Mouse (Mus musculus) cerebellum, postnatal 14 days (tissue): ENCODE data around the gene Sash1.

Experiments
- DNase-seq, 2 experiments: peaks; one replicate each; pipeline ENCODE4 v3.0.0; 2021; ENCODE audit warnings: mixed read lengths in 2 of 2

The Sash1 gene

DNA sequence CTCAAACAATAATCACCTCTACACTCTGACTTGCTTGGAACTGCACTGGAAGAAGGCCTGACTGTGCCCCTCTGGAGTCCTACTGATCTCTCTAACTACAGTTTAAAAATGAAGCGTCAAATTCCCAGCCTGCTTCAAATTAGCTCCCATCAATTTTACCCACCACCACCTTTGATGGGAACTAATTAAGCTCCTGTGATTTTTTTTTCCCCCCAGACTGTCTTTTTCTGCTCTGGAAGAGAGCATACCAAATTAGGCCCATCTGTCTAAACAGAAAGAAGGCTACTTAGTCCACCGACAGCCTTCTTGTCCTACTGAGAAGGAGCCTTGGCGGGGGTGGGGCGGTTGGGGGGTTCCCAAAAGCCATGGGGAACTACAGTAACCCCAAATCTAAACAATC is 37.9 kb downstream of the Sash1 start:
- peak in 1 of 2 experiments; percentile 16 for DNase-seq

- DNase-seq, result peak; percentile 49 to 51
These were observed 39.6 kb downstream of the Sash1 start for GRCm38 (mm10) chr10:8846258-8846657.

DNA sequence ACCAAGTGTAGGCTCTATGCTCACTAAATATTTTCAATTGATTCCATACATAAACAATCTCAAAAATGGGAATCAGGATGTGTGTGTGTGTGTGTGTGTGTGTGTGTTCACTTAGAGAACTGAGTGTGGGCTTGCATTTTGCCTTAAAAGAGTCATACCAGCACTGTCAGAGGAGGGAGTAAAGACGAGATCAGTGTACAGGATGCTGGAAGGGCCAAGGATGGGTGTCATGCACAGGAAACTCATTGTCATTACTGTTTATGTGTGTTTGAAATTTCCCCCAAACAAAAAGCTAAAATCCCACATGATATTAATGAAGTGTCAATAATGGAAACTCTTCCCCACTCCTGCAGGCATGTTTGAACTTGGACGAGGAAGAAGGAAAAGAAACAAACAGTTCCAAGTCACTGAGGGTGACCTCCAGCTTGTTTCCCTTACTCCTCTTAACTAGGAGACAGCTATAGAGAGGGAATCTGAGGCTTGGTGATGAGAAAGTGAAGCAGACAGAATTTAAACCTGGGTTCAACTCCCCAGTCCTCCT is 40.6 kb downstream of the Sash1 start:
- DNase-seq, result no peak

- no peak for DNase-seq
These were observed 45.9 kb downstream of the Sash1 start for GRCm38 (mm10) chr10:8839956-8840355.

DNA sequence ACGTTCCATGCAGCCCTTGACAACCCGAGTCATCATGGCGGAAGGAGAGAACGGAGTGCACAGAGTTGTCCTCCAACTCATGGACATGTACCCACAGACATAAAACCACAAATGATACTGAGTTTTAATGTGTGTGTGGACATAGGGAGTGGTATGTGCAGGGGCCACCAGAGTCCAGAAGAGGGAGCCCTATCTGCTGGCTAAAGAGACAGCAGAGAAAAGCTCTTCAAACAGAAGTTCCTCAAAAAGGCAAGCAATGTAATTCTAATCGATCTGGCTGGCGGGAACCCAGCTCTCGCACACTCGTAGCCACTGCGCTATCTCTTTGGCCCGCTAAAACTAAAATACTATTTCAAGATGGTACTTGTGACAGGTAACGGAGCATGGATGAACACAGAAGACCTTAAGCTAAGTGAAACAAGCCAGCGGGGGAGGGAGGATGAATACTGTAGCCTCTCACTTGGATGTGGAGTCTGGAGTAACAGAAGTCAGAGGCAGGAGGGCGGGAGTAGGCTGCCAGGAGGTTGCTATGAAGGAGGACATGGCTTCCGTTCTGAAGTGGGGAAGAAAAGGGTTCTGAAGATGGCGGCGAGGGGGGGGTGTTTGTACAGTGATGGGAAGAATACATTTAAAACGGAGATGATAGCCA is 51.9 kb downstream of the Sash1 start:
- peak; percentile 19 to 30 for DNase-seq

DNA sequence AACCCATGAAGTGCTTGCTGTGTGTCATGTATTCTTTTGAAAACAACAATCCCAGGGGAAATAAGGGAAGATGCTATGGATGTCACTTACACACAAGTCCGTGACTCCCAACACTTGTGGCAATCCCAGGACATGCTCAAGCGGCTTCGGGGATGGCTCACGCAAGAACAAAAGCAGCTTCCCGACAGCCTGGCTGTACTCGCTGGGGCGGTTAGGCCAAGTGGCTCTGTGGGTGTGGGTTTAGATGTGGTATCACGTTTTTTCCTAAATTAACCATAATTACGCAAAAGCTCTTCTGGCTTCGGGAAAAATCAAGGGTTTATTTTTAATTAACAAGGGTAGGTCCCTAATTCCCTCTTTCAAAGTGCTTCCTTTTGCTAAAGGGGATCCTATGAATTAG is 59.6 kb downstream of the Sash1 start:
- DNase-seq, result no peak

DNA sequence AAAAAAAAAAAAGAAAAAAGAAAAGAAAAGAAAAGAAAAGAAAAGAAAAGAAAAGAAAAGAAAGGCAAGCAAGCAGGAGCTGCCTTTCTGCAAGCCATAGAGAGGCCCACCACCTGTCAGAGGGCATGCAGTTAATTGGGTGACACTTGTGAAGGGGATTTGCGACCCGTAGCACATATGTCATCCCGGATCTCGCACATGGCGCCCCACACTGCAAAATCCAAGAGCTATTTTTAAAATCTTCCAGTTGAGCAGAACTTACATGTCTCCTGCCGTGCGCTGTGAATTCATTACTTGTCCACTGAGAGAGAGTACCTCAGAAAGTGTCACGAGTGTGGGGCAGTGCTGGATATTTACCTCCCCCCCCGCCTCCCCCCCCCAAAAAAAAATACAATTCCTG is 60.0 kb downstream of the Sash1 start:
- peak; percentile 35 to 49 for DNase-seq

DNA sequence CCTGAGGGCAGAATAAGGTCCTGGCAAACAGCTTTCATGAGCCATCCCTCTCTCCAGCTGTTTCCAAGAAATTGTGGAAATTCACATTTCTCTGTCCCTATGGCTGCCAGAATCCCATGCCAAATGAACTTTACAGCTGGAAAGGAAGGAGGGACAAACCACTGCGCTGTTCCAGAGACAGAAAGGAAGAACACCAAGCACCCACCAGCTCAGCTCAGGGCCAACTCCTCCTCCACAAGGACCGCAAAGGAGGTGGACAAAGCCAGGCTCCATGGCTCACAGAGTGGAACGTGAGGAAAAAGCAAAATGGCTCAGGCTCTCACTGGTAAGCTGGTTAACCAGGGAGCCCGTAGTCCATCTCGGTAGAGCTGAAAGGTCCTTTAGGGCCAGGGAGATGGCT is 67.8 kb downstream of the Sash1 start:
- no peak for DNase-seq

DNA sequence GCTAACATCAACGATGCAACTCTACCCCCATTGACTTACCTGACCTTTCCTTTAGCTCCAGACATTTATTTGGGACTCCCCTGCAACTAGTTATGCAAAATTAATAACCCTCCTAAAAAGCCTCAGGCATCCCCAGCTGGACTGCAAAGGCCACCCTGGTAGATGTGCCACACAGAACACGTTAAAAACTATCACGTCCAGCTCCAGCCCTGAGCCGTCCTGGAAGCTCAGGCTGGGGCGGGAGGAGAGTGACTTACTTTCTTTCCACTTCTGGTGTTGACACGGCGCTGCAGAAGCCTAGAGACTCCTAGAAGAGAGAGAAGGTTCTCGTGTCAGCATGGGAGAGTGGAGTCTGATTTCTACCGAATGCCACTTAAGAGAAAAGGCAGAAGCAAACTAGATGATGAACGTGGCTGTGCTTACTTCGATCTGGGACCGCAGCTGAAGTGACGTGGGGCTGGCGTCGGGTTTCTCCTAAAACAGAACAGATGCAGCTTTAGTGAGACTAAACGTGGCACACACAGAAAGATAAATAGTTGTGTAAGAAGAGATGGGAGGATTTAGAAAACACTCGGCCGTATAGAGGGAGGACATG is 71.8 kb downstream of the Sash1 start:
- no peak for DNase-seq

GRCm38 (mm10) chr10:8813259-8813658 is 72.6 kb downstream of the Sash1 start:
- peak in 1 of 2 experiments; percentile 35 for DNase-seq

DNA sequence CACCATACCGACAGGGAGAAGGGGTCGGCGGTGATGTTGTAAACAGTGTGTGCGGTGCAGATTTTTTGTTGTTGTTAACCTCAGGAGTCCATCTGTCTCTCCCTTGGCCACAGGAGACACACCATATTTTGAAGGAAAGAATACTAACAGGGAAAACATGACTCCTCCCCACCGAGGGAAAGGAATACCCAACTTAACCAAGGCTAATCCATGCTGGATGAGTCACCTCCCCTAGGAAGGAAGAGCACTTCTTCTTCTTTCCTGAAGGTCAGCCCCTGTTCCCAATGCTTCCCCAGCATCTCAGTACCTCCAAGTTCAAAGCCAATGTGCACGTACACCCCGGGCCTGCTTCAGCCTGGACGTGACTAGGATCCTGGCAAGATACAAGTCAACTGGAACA is 73.1 kb downstream of the Sash1 start:
- DNase-seq, result no peak

- no peak for DNase-seq
These were observed 74.4 kb downstream of the Sash1 start for GRCm38 (mm10) chr10:8811261-8812039.

- no peak for DNase-seq
These were observed 75.4 kb downstream of the Sash1 start for GRCm38 (mm10) chr10:8810496-8810895.

DNA sequence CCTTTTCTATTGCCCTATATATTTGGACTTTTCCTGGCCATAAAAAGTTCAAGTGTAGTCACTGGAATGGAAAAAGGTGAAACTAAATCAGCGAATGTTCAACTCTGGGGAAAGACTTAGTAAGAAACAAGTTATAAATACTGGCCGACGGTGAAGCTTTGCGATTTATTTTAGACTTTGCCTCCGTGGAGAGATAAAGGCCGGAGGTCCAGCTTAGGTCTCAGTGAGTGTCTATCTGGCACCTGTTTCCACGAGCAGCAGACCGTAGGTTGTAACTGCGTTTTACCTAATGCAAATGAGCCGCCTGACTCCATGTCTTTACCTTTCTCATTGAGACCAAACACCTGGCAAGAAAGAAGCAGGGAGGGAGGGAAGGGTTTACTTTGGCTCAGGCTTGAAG is 77.5 kb downstream of the Sash1 start:
- no peak for DNase-seq

- peak; percentile 68 to 78 for DNase-seq
These were observed 78.3 kb downstream of the Sash1 start for GRCm38 (mm10) chr10:8807581-8807980.

GRCm38 (mm10) chr10:8805402-8805801 is 80.5 kb downstream of the Sash1 start:
- no peak for DNase-seq

DNA sequence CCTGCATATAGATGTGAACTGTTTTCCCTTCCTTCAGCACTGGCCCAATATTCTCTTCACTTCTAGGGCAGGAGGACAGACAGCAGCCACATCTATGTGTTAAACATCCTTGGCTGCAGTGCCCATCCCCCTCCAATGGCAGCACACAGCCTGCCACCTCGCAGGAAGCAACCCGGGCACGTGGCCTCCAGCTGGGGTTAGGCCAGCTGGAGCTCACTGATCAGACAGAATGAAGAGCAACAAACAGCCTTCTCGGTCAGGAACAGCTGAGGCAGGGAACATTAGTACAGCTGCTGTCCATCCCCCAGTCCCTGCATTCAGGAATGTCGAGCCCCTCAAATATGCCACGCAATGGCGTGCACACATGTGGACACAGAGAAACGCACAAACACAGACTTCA is 81.6 kb downstream of the Sash1 start:
- DNase-seq, result peak in 1 of 2 experiments; percentile 45

GRCm38 (mm10) chr10:8801719-8802347 is 84.0 kb downstream of the Sash1 start:
- no peak for DNase-seq

DNA sequence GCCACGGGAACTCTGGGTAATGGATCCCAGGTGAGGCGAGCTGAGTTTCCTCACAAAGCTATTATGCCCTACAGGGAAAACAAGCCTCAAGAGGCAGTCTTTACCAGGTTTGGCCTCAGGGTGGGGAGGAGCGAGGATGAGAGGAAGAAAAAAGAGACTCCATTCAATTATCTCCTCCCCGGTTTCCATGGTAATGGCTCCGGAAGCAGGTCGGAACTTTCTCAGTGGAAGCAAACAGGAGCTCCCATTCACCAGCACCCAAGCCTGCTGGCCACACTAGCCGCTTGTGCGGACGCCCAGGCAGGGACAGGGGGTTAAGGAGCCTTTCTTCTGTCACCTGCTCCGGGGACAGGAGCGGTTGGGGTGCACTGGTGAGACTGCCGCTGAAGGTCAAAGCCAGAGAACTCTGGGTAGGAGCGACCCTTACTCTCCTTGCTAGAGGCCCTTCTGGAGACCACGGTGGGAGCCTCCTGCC is 84.7 kb downstream of the Sash1 start:
- DNase-seq, result peak in 1 of 2 experiments; percentile 36

DNA sequence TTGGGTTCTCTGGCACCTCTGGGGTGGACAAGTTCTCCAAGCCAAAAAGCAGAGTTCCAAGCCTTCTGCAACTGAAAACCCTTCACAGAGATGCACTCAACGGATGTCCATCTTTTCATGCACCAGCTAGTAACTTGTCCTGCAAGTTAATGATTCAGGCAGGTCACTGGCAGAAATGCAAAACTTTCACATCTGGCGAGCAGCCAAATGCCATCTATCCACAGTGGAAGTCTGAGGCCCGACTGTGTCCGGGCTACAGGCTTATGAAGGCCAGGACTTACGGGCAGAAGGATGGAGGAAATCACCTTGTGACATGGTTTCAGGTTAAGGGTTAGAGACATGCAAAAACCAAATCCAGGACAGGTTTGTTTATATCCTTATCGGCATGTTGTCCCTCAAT is 88.0 kb downstream of the Sash1 start:
- peak in 1 of 2 experiments; percentile 36 for DNase-seq

DNA sequence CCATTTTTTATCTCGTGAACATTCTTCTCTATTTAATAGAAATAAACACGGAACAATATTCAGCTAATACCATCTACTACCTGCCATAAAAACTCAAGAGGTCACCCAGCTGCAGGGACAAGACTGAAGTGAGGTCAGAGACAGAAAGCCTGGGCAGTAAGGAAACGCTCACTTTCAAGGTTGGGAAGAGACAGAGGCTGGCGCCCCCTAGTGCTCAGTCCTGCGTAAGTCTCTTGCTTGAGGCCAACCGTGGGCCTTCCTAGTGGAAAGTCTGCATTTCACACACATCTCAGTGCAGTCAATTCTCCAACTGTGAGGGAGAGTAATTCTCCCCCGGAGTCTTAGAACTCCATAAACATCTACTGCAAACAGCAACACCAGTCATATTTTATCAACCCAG is 90.5 kb downstream of the Sash1 start:
- DNase-seq, result peak; percentile 82 to 88

GRCm38 (mm10) chr10:8792412-8792811 is 93.5 kb downstream of the Sash1 start:
- peak; percentile 80 to 85 for DNase-seq

DNA sequence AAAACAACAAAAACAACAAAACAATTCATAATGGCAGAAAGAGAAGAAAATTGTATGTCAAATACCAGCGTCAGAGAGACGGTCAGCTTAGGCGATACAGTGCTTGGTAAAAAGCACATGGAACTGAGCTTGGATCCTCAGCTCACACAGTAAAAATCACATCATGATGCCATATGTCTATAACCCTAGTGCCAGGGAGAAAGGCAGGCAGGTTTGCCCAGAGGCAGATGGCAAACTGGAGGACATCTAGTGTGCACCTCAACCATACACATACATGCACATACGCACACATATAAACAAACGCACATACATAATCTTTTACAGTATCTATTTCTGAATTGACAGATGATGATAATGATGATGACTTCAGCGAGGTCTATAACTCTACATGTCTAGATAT is 96.8 kb downstream of the Sash1 start:
- peak in 1 of 2 experiments; percentile 56 for DNase-seq
